Mouse (Mus musculus) liver, embryonic 14.5 days (tissue): ENCODE measurements around the gene Rasa2.

ENCODE experiments used
- CTCF ChIP-seq: IDR thresholded peaks from 2 replicates; pipeline ENCODE4 v1.5.1; 2016; ENCODE audit warnings: antibody characterized with exemption, low read depth, control low read depth
- EP300 ChIP-seq: IDR thresholded peaks from 2 replicates; pipeline ENCODE4 v1.6.1; 2016; ENCODE audit warnings: antibody characterized with exemption, low read depth

- peak; percentile 12; the same call in 1 of the 2 replicates for TF ChIP-seq CTCF
- TF ChIP-seq EP300: no peak
These were observed 15.4 kb upstream of the Rasa2 start for GRCm38 (mm10) chr9:96646668-96647295.
